Mouse (Mus musculus): Measurements from ENCODE around the gene Gpsm1. TPM values are rescaled to one million over a fixed set of nuclear protein-coding genes. Genes with fewer than 3 reads are reported as not detected.

Gene Gpsm1
- total and polyA plus RNA-seq, 2 experiments from 2014 or later: 155 to 330 TPM

DNA sequence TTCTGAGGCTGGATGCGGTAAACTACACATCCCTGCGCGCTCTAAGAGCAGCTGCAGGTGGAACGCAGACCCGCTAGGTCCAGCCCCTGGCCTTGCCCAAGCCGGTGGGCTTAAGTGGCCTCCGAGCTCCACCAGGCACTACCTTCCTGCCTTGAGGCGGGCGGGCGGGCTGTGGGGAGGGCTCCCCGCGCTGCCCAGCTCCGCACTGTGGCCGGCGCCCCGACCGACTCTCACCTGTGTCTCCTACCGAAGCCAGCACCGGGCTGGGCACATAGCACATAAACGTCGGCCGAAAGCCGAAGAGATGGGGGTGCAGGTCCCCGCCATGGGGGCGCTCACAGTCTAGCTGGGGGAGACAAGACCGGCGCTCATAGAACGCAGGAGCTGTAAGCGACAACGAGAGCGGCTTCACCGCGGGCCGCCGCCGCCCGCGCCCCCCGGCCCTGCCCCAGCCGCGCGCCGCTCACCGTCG, 73.4 kb downstream of the Gpsm1 start:
- peak overlapping the region; percentile 82 for H3K27ac ChIP-seq
- no peaks in the 10 kb centered on the region for H3K27me3 ChIP-seq (ENCODE audit: insufficient read depth, low read length)
- no peaks in the 10 kb centered on the region for H3K9me3 ChIP-seq (ENCODE audit: low read length)
- under 1% methylated on average over 40 of the region's 45 CpGs for WGBS
- peak overlapping the region; percentile 88 for H3K4me2 ChIP-seq (ENCODE audit: low read depth, low read length)
- DNase-seq (ENCODE audit: low spot score): no peak
- ATAC-seq: peak; percentile 70
- peak overlapping the region; percentile 93 for H3K9ac ChIP-seq (replicated peaks; ENCODE audit: low read length)
- H3K4me1 ChIP-seq (ENCODE audit: insufficient read depth, low read length): no peaks in the 10 kb centered on the region; the same call in 1 of the 2 replicates
- H3K4me3 ChIP-seq (ENCODE audit: low read length): peak overlapping the region; percentile 86
- TF ChIP-seq CTCF (IDR thresholded peaks at IDR 0.05; ENCODE audit: low read depth): no peak
- H3K36me3 ChIP-seq (ENCODE audit: insufficient read depth, low read length): peaks cover 64% of the 10 kb centered on the region

DNA sequence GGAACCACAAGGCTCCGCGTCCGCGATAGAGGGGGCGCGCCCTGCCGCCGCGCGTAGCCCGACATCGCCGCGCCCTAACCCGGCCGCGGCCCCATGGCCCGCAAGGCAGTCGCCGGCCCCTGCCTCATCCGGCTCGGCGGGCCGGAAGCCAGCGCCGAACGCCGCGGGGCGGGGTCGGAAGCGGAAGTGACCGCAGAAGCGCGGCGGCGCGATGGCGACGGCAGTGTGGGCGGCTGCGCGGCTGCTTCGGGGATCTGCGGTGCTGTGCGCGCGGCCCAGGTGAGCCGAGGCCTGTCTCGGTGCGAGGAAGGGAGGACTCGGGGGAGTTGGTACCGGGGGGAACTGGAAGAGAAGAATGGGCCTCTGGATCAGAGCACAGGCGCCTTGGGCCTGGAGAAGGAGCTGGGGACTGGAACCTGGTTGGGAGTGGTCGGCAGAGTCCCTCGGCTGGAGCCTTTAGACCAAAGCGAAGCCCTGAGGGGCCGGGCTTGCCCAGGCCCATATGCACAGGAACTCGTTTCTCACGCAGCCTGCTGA, 73.9 kb downstream of the Gpsm1 start, which contains the start of the genes Entr1 and Pmpca:
Gene Entr1 (minus strand): TSS at position 163 of the 537 bp plus-strand sequence.
Gene Pmpca (plus strand): TSS at position 186 of the 537 bp plus-strand sequence.
- peak within 1 kb of the TSS; percentile 82 for H3K27ac ChIP-seq
- DNase-seq (ENCODE audit: low spot score): peak; percentile 96
- H3K9ac ChIP-seq (replicated peaks; ENCODE audit: low read length): peak within 1 kb of the TSS; percentile 93
- H3K9me3 ChIP-seq (ENCODE audit: low read length): no peaks in the 10 kb centered on the region
- H3K27me3 ChIP-seq (ENCODE audit: insufficient read depth, low read length): no peaks in the 10 kb centered on the region
- TF ChIP-seq CTCF (IDR thresholded peaks at IDR 0.05; ENCODE audit: low read depth): no peak
- no peaks in the 10 kb centered on the region; the same call in 1 of the 2 replicates for H3K4me1 ChIP-seq (ENCODE audit: insufficient read depth, low read length)
- peak; percentile 92 for ATAC-seq
- under 1% methylated on average over 54 of the region's 60 CpGs for WGBS
- H3K4me3 ChIP-seq (ENCODE audit: low read length): peak within 1 kb of the TSS; percentile 86
- peaks cover 65% of the 10 kb centered on the region for H3K36me3 ChIP-seq (ENCODE audit: insufficient read depth, low read length)
- H3K4me2 ChIP-seq (ENCODE audit: low read depth, low read length): peak within 1 kb of the TSS; percentile 88

DNA sequence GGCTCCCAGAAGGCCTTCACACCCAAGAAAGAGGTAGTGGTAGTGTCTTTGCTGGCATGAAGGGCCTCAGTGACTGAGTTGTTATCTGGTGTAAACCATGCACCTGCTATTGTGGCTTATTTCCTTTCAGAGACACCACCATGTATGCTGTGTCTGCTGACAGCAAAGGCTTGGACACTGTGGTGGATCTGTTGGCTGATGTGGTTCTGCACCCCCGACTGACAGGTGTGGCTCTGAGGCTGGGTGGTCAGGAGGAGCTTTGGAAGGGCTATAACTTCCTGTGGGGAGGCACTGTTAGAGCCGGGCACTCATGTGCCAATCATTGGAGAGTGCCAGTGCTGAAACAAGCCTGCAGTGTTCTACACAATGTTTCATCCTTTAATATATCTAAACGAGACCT, 75.6 kb downstream of the Gpsm1 start:
- no peak overlapping the region for H3K27ac ChIP-seq
- WGBS: 90% methylated on average over 3 of the region's 3 CpGs
- TF ChIP-seq CTCF (IDR thresholded peaks at IDR 0.05; ENCODE audit: low read depth): no peak
- peaks cover 66% of the 10 kb centered on the region for H3K36me3 ChIP-seq (ENCODE audit: insufficient read depth, low read length)
- no peaks in the 10 kb centered on the region for H3K9me3 ChIP-seq (ENCODE audit: low read length)
- DNase-seq (ENCODE audit: low spot score) (no peak), ATAC-seq (no peak)
- H3K4me3 ChIP-seq (ENCODE audit: low read length): no peak overlapping the region
- H3K4me1 ChIP-seq (ENCODE audit: insufficient read depth, low read length): no peaks in the 10 kb centered on the region; the same call in 1 of the 2 replicates
- H3K27me3 ChIP-seq (ENCODE audit: insufficient read depth, low read length): no peaks in the 10 kb centered on the region
- no peak overlapping the region for H3K9ac ChIP-seq (replicated peaks; ENCODE audit: low read length)
- no peak overlapping the region for H3K4me2 ChIP-seq (ENCODE audit: low read depth, low read length)

DNA sequence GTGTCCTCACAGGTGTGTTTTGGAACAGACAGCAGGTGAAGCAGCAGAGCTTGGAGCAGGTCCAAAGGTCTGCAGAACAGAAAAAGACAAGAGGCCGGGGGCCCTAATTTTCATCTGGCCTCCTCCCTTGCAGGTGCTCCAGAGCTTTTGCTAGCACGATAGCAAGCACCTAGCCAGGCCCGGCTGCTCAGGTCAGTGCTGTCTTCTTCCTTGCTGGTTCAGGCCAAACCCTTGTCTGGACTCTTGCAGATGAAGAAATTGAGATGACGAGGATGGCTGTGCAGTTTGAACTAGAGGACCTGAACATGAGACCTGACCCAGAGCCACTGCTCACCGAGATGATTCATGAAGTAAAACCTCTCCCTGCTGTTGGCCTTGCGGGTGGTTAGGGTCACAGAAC, 76.3 kb downstream of the Gpsm1 start:
- Histone ChIP-seq H3K36me3 (ENCODE audit: insufficient read depth, low read length) (peaks cover 67% of the 10 kb centered on the region), H3K9me3 (ENCODE audit: low read length) (no peaks in the 10 kb centered on the region), H3K4me2 (ENCODE audit: low read depth, low read length) (no peak overlapping the region), H3K27me3 (ENCODE audit: insufficient read depth, low read length) (no peaks in the 10 kb centered on the region), H3K4me3 (ENCODE audit: low read length) (no peak overlapping the region), H3K9ac (replicated peaks; ENCODE audit: low read length) (no peak overlapping the region), H3K4me1 (ENCODE audit: insufficient read depth, low read length) (no peaks in the 10 kb centered on the region; the same call in 1 of the 2 replicates), H3K27ac (no peak overlapping the region)
- TF ChIP-seq CTCF (IDR thresholded peaks at IDR 0.05; ENCODE audit: low read depth): no peak
- ATAC-seq (no peak), DNase-seq (ENCODE audit: low spot score) (no peak)
- 87% methylated on average over 6 of the region's 6 CpGs for WGBS

Other genes starting within 250 kb of the Gpsm1 start
- 50.1 and 61.4 TPM in 2 replicates for gene Nacc2, start 192.3 kb upstream of the Gpsm1 start, total RNA-seq (2014; rRNA removed)
- gene Nacc2, start 192.3 kb upstream of the Gpsm1 start, polyA plus RNA-seq (2015; fragmentation: Nextera tagmentation; extraction: Ambion mirVana): 28.7 and 29.9 TPM in 2 replicates
- gene Lhx3, start 107.2 kb upstream of the Gpsm1 start, total RNA-seq (2014; rRNA removed): 2.3 and 7.8 TPM in 2 replicates
- gene Lhx3, start 107.2 kb upstream of the Gpsm1 start, polyA plus RNA-seq (2015; fragmentation: Nextera tagmentation; extraction: Ambion mirVana): 2.2 and 3.2 TPM in 2 replicates
- gene Qsox2, start 78.0 kb upstream of the Gpsm1 start, total RNA-seq (2014; rRNA removed): 20.5 and 24.5 TPM in 2 replicates
- gene Qsox2, start 78.0 kb upstream of the Gpsm1 start, polyA plus RNA-seq (2015; fragmentation: Nextera tagmentation; extraction: Ambion mirVana): 8.8 and 9.4 TPM in 2 replicates
- 1.3 and 2.7 TPM in 2 replicates for gene Ccdc187, start 21.0 kb upstream of the Gpsm1 start, total RNA-seq (2014; rRNA removed)
- gene Ccdc187, start 21.0 kb upstream of the Gpsm1 start, polyA plus RNA-seq (2015; fragmentation: Nextera tagmentation; extraction: Ambion mirVana): 0.18 TPM in 2 replicates
- gene Dnlz, start 36.6 kb downstream of the Gpsm1 start, total RNA-seq (2014; rRNA removed): 38.2 and 38.5 TPM in 2 replicates
- 25.6 and 28.2 TPM in 2 replicates for gene Dnlz, start 36.6 kb downstream of the Gpsm1 start, polyA plus RNA-seq (2015; fragmentation: Nextera tagmentation; extraction: Ambion mirVana)
- 2.0 and 24.2 TPM in 2 replicates for gene Card9, start 45.4 kb downstream of the Gpsm1 start, total RNA-seq (2014; rRNA removed)
- 1.5 and 1.6 TPM in 2 replicates for gene Card9, start 45.4 kb downstream of the Gpsm1 start, polyA plus RNA-seq (2015; fragmentation: Nextera tagmentation; extraction: Ambion mirVana)
- gene Snapc4, start 65.1 kb downstream of the Gpsm1 start, total RNA-seq (2014; rRNA removed): 44.7 and 56.4 TPM in 2 replicates
- 25.6 and 26.1 TPM in 2 replicates for gene Snapc4, start 65.1 kb downstream of the Gpsm1 start, polyA plus RNA-seq (2015; fragmentation: Nextera tagmentation; extraction: Ambion mirVana)
- 115 and 135 TPM in 2 replicates for gene Entr1, start 73.8 kb downstream of the Gpsm1 start, total RNA-seq (2014; rRNA removed)
- gene Entr1, start 73.8 kb downstream of the Gpsm1 start, polyA plus RNA-seq (2015; fragmentation: Nextera tagmentation; extraction: Ambion mirVana): 133 and 138 TPM in 2 replicates
- 58.7 and 68.5 TPM in 2 replicates for gene Pmpca, start 73.8 kb downstream of the Gpsm1 start, total RNA-seq (2014; rRNA removed)
- gene Pmpca, start 73.8 kb downstream of the Gpsm1 start, polyA plus RNA-seq (2015; fragmentation: Nextera tagmentation; extraction: Ambion mirVana): 94.9 and 95.8 TPM in 2 replicates
- 30.2 and 40.6 TPM in 2 replicates for gene Inpp5e, start 93.7 kb downstream of the Gpsm1 start, total RNA-seq (2014; rRNA removed)
- gene Inpp5e, start 93.7 kb downstream of the Gpsm1 start, polyA plus RNA-seq (2015; fragmentation: Nextera tagmentation; extraction: Ambion mirVana): 16.3 and 17.3 TPM in 2 replicates
- 60.9 and 89.2 TPM in 2 replicates for gene Sec16a, start 129.7 kb downstream of the Gpsm1 start, total RNA-seq (2014; rRNA removed)
- gene Sec16a, start 129.7 kb downstream of the Gpsm1 start, polyA plus RNA-seq (2015; fragmentation: Nextera tagmentation; extraction: Ambion mirVana): 9.9 and 10.5 TPM in 2 replicates
- 75.2 and 75.9 TPM in 2 replicates for gene Notch1, start 201.1 kb downstream of the Gpsm1 start, total RNA-seq (2014; rRNA removed)
- 9.2 and 10.0 TPM in 2 replicates for gene Notch1, start 201.1 kb downstream of the Gpsm1 start, polyA plus RNA-seq (2015; fragmentation: Nextera tagmentation; extraction: Ambion mirVana)